Mouse (Mus musculus) midbrain, postnatal 0 days (tissue): ENCODE measurements around the gene Cd2ap. TPM values are rescaled to one million over a fixed set of nuclear protein-coding genes. Genes with fewer than 3 reads are reported as not detected.

ENCODE experiments used
- ATAC-seq: fragments of 200-750 bp; cut with Nextera tagmentation; 2 replicates; pipeline ENCODE4 v1.8.0; 2017; ENCODE audit warnings: moderate number of reproducible peaks, mild to moderate bottlenecking, moderate TSS enrichment, moderate library complexity; ENCODE audit not compliant: low FRiP score
- DNase-seq: peaks from one replicate; pipeline ENCODE4 v3.0.0-alpha.2; 2015; ENCODE audit warnings: low spot score
- H3K27ac ChIP-seq: fragments of 300-500 bp; sonication (generic); 2 replicates; pipeline ENCODE4 v1.5.1; 2014; ENCODE audit warnings: low read depth, mild to moderate bottlenecking, low read length, mixed read lengths
- H3K27me3 ChIP-seq: fragments of 300-500 bp; sonication (generic); 2 replicates; pipeline ENCODE4 v1.6.1; 2014; ENCODE audit warnings: low read length, control low read depth, mixed read lengths; ENCODE audit not compliant: insufficient read depth
- H3K36me3 ChIP-seq: fragments of 300-500 bp; sonication (generic); 2 replicates; pipeline ENCODE4 v1.6.1; 2014; ENCODE audit warnings: low read length, control low read depth, mixed read lengths; ENCODE audit not compliant: insufficient read depth
- H3K4me1 ChIP-seq: fragments of 300-500 bp; sonication (generic); 2 replicates; pipeline ENCODE4 v1.6.1; 2014; ENCODE audit warnings: mild to moderate bottlenecking, control low read depth, antibody characterized with exemption, low read length, mixed read lengths; ENCODE audit not compliant: insufficient read depth
- H3K4me2 ChIP-seq: fragments of 300-500 bp; sonication (generic); 2 replicates; pipeline ENCODE4 v1.6.1; 2014; ENCODE audit warnings: low read depth, mild to moderate bottlenecking, low read length, mixed read lengths; ENCODE audit not compliant: poor library complexity, severe bottlenecking
- H3K4me3 ChIP-seq: fragments of 300-500 bp; sonication (generic); 2 replicates; pipeline ENCODE4 v1.5.1; 2014; ENCODE audit warnings: low read depth, mild to moderate bottlenecking, low read length, moderate library complexity
- H3K9ac ChIP-seq: fragments of 300-500 bp; sonication (generic); replicated peaks from 2 replicates; pipeline ENCODE4 v1.6.1; 2014; ENCODE audit warnings: mild to moderate bottlenecking, low read length, moderate library complexity, mixed read lengths; ENCODE audit not compliant: poor library complexity, severe bottlenecking
- H3K9me3 ChIP-seq: fragments of 300-500 bp; sonication (generic); 2 replicates; pipeline ENCODE4 v1.6.1; 2016; ENCODE audit warnings: low read length, control low read depth
- CTCF ChIP-seq: IDR thresholded peaks from 2 replicates; pipeline ENCODE4 v1.5.1; 2016; ENCODE audit warnings: antibody characterized with exemption, mild to moderate bottlenecking
- WGBS: fragments of 180-500 bp; shearing (Covaris S2); extraction: QIAGEN DNeasy Blood & Tissue Kit; methylation state at CpG from one replicate; pipeline ENCODE4 v1.1.7; 2014; 5-methylcytosine and 5-hydroxymethylcytosine counted together
- polyA plus RNA-seq: library from polyadenylated mRNA; unstranded; fragments of >200 nt; fragmentation: Nextera tagmentation; extraction: Ambion mirVana; gene quantifications from 2 replicates; pipeline ENCODE4 v1.2.1, GENCODE M21; 2015
- total RNA-seq: library from RNA; depleted of rRNA; stranded (reverse); fragments of >200 nt; gene quantifications from 2 replicates; pipeline ENCODE4 v1.2.3, GENCODE M21; 2014

Cd2ap gene
- total and polyA plus RNA-seq, 2 experiments from 2014 or later, result 5.9 to 15.5 TPM

- DNase-seq (no peak), ATAC-seq (no peak)
- Histone ChIP-seq H3K9ac (no peak overlapping the region), H3K4me1 (no peaks in the 10 kb centered on the region), H3K9me3 (no peaks in the 10 kb centered on the region), H3K27me3 (no peaks in the 10 kb centered on the region), H3K4me2 (no peak overlapping the region), H3K36me3 (no peaks in the 10 kb centered on the region), H3K4me3 (no peak overlapping the region), H3K27ac (no peak overlapping the region)
- TF ChIP-seq CTCF, result no peak
- 92% methylated on average over 3 of the region's 3 CpGs for WGBS
Measured at GRCm38 (mm10) chr17:42857506-42857905, 19.0 kb downstream of the Cd2ap start.

DNA sequence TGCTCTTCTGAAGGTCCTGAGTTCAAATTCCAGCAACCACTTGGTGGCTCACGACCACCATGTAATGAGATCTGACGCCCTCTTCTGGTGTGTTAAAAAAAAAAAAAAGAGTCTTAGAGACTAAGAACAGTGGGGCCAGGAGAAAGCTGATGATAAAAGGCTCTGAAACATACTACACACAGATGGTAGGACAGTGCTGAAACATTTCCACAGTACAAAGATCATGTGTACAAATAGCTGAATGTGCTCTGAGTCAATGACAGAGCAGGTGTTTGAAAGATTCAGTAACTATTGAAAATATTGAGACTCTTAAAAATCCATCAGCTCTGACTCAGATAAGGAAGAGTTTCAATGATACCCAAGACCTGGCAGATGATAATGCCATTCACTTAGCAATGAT is 29.4 kb downstream of the Cd2ap start:
- Histone ChIP-seq H3K4me3 (no peak overlapping the region), H3K27ac (no peak overlapping the region), H3K36me3 (no peaks in the 10 kb centered on the region), H3K4me2 (no peak overlapping the region), H3K9ac (no peak overlapping the region), H3K4me1 (no peaks in the 10 kb centered on the region), H3K27me3 (no peaks in the 10 kb centered on the region), H3K9me3 (no peaks in the 10 kb centered on the region)
- DNase-seq (no peak), ATAC-seq (no peak)
- 91% methylated on average over 2 of the region's 2 CpGs for WGBS
- no peak for TF ChIP-seq CTCF

- no peak for DNase-seq
- no peaks in the 10 kb centered on the region for H3K36me3 ChIP-seq
- no peak for TF ChIP-seq CTCF
- no peak overlapping the region for H3K9ac ChIP-seq
- H3K9me3 ChIP-seq, result no peaks in the 10 kb centered on the region
- 99% methylated on average over 2 of the region's 2 CpGs for WGBS
- no peaks in the 10 kb centered on the region for H3K4me1 ChIP-seq
- no peak for ATAC-seq
- H3K4me2 ChIP-seq, result no peak overlapping the region
- H3K27ac ChIP-seq, result no peak overlapping the region
- H3K4me3 ChIP-seq, result no peak overlapping the region
- no peaks in the 10 kb centered on the region for H3K27me3 ChIP-seq
Measured at GRCm38 (mm10) chr17:42837193-42837592, 39.3 kb downstream of the Cd2ap start.

DNA sequence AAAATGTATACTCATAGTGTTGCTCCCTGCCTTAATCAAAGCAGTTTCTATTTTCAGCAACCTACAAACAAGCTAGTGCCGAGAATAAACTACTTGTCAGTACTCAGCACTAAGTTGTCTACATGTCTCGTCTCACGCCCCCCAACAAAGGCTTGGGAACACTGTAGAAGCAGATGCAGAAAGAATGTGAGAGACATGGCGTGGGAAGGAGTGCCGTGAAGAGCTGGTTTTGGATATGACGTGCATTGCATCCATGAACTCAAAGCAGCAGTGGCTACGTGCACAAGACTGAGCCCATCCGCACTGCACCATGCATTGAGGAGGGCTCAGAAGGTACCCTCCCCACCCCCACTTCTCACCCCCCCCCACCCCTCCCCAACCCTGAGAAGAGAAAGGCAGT is 53.7 kb downstream of the Cd2ap start:
- TF ChIP-seq CTCF, result no peak
- Histone ChIP-seq H3K4me2 (no peak overlapping the region), H3K36me3 (peaks cover 14% of the 10 kb centered on the region; the same call in 1 of the 2 replicates), H3K27ac (no peak overlapping the region), H3K4me3 (no peak overlapping the region), H3K9me3 (no peaks in the 10 kb centered on the region), H3K27me3 (no peaks in the 10 kb centered on the region), H3K9ac (no peak overlapping the region), H3K4me1 (no peaks in the 10 kb centered on the region)
- no peak for ATAC-seq
- 95% methylated on average over 8 of the region's 8 CpGs for WGBS
- DNase-seq, result no peak

DNA sequence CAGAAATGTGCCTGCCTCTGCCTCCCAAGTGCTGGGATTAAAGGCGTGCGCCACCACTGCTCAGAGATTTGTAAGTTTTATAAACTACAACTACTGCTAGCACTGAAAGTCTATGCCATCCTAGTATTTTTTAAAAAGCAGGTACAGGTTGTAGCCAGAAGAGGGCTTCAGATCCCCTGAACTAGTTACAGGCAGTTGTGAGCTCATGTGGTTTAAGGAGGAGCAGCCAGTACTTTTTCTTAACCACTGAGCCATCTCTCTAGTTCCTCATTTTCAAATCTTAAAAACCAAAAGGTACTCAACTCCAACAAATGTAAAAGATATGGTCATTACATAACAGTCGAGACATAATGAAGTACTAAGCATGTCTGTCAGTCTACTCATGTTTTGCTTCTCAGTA is 61.1 kb downstream of the Cd2ap start:
- Histone ChIP-seq H3K4me3 (no peak overlapping the region), H3K4me1 (no peaks in the 10 kb centered on the region), H3K36me3 (peaks cover 3% of the 10 kb centered on the region; the same call in 1 of the 2 replicates), H3K4me2 (no peak overlapping the region), H3K27me3 (no peaks in the 10 kb centered on the region), H3K9ac (no peak overlapping the region), H3K9me3 (no peaks in the 10 kb centered on the region), H3K27ac (no peak overlapping the region)
- ATAC-seq (no peak), DNase-seq (no peak)
- WGBS, result 95% methylated on average over 3 of the region's 3 CpGs
- TF ChIP-seq CTCF, result no peak

- Histone ChIP-seq H3K9ac (no peak overlapping the region), H3K4me2 (no peak overlapping the region), H3K9me3 (no peaks in the 10 kb centered on the region), H3K27me3 (no peaks in the 10 kb centered on the region), H3K27ac (no peak overlapping the region), H3K36me3 (peaks cover 8% of the 10 kb centered on the region; the same call in 1 of the 2 replicates), H3K4me1 (no peaks in the 10 kb centered on the region), H3K4me3 (no peak overlapping the region)
- no peak for DNase-seq
- 87% methylated on average over 2 of the region's 2 CpGs for WGBS
- no peak for ATAC-seq
- no peak for TF ChIP-seq CTCF
Measured at GRCm38 (mm10) chr17:42792412-42792975, 84.0 kb downstream of the Cd2ap start.
